Mouse (Mus musculus): ENCODE results near the gene Cdh22. TPM values are rescaled to one million over a fixed set of nuclear protein-coding genes. Genes with fewer than 3 reads are reported as not detected.

The Cdh22 gene
- polyA plus RNA-seq (2011; ENCODE audit: insufficient read length, low read depth, missing spikeins) = not detected in 2 replicates

DNA sequence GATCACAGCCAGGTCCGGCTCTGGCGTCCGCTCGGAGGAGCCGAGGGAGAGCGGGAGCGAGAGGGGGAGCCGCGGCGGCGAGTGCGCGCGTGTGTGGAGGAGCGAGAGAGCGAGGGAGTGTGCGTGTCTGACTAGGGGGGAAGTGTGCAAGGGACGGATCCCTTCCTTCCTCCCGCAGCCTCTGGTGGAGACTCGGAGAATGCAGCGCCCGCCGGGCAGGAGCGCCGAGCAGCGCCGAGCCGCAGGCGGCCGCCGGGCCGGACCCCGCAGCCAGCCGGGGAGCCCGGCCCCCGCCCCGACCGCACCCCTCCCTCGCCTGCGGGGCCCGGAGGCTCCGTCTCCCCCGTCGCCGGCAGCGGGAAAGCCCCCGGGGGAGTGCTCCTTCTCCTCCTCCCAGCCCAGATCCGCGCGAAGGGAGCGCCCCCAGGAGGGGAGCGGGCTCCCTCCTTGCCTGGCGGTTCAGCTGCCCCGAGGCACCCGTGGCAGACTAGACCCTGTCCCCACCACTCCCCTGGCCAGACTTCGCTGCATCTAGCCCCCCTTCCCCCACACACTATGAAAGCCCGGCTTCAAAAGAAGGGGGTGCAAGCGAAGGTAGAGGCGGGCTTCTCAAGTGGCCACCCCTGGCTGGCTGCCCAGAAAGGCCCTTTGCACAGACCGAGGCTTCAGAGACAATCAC is at the start of gene Cdh22:
Gene Cdh22, minus strand, starts transcription at position 241 of the 679 bp plus-strand sequence.
- no peak within 1 kb of the TSS for H3K27ac ChIP-seq (ENCODE audit: insufficient read depth, low read length)
- H3K4me3 ChIP-seq (ENCODE audit: insufficient read depth, low read length) = peak within 1 kb of the TSS; percentile 48
- H3K4me1 ChIP-seq (ENCODE audit: control insufficient read depth, insufficient read depth, low read length) = no peaks in the 10 kb centered on the region
- TF ChIP-seq CTCF (IDR thresholded peaks at IDR 0.05; ENCODE audit: borderline replicate concordance, insufficient read depth, low read length) (peak; percentile 39; the same call in 1 of the 2 replicates), POLR2A (IDR thresholded peaks at IDR 0.05; ENCODE audit: low read depth, low read length) (no peak)

DNA sequence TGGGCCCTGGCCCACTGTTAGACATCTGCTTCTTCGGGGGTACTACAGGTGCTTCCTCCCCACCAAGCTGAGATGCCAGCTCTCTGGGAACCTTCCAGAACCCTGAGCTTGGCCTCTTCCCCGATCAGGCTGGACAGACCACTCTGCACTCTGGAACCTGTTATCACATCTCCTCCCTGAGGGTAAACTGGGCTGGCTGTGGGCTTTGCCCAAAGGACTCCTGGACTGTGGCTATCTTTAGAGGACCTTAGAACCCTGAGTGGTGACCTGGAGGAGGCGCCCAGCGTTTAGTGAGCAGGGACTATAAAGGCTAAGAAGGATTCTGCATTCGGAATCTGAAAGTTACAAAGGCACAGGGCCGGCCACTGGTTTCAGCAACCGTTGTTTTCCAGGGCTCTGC is 49.7 kb upstream of the Cdh22 start:
- H3K27ac ChIP-seq (ENCODE audit: insufficient read depth, low read length) = no peak overlapping the region
- TF ChIP-seq POLR2A (IDR thresholded peaks at IDR 0.05; ENCODE audit: low read depth, low read length) (no peak), CTCF (IDR thresholded peaks at IDR 0.05; ENCODE audit: borderline replicate concordance, insufficient read depth, low read length) (no peak)
- H3K4me1 ChIP-seq (ENCODE audit: control insufficient read depth, insufficient read depth, low read length) = 0 out of 2 replicates have a peak, but pooled peaks cover 5% of the 10 kb centered on the region
- H3K4me3 ChIP-seq (ENCODE audit: insufficient read depth, low read length) = no peak overlapping the region

DNA sequence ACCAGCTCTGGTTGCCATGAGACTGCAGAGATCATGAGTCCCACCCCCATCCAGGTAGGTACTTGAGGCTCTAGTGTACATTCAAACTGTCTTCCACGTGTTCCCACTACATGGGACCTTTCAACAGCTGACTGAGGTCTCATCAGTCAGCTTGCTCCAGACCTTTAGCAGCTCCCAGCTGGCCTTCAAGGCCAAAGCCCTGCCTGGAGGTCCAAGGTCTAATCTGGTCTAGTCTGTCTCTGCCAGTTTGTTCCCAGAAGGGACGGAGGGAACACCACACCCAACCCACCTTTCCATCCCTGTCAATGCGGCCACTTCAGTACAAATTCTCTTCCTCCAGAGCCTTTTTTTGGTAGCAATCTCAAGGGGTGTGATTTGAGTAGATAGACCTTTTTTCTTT is 49.0 kb upstream of the Cdh22 start:
- TF ChIP-seq CTCF (IDR thresholded peaks at IDR 0.05; ENCODE audit: borderline replicate concordance, insufficient read depth, low read length) = no peak
- no peak overlapping the region for H3K4me3 ChIP-seq (ENCODE audit: insufficient read depth, low read length)
- H3K27ac ChIP-seq (ENCODE audit: insufficient read depth, low read length) = no peak overlapping the region
- 0 out of 2 replicates have a peak, but pooled peaks cover 5% of the 10 kb centered on the region for H3K4me1 ChIP-seq (ENCODE audit: control insufficient read depth, insufficient read depth, low read length)

DNA sequence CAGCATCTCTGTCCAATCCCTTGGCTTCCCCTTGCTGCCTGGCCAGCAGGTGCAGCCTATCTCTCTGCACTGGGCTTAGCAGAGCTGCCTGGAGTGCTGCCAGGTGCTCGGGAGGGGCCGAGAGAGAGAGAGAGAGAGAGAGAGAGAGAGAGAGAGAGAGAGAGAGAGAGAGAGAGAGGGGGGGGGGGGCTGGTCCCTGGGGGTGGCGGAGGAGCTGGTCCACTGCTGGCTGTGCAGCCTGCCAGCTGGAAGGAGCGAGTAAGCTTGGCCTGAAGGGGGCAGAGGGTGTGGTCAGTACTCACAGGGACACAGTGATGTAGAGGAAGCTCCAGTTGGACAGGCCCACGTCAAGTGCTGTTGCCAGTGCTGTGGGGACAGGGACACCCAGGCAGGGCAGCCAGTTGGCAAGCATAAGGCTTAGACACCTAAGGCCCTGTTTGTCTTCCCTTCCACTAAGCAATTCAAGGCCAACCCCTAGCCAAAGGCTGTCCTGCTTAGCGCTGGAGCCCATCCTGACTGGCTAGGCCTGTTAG is 47.2 kb upstream of the Cdh22 start:
- 0 out of 2 replicates have a peak, but pooled peaks cover 5% of the 10 kb centered on the region for H3K4me1 ChIP-seq (ENCODE audit: control insufficient read depth, insufficient read depth, low read length)
- no peak overlapping the region for H3K27ac ChIP-seq (ENCODE audit: insufficient read depth, low read length)
- TF ChIP-seq CTCF (IDR thresholded peaks at IDR 0.05; ENCODE audit: borderline replicate concordance, insufficient read depth, low read length) (no peak), POLR2A (IDR thresholded peaks at IDR 0.05; ENCODE audit: low read depth, low read length) (no peak)
- no peak overlapping the region for H3K4me3 ChIP-seq (ENCODE audit: insufficient read depth, low read length)

DNA sequence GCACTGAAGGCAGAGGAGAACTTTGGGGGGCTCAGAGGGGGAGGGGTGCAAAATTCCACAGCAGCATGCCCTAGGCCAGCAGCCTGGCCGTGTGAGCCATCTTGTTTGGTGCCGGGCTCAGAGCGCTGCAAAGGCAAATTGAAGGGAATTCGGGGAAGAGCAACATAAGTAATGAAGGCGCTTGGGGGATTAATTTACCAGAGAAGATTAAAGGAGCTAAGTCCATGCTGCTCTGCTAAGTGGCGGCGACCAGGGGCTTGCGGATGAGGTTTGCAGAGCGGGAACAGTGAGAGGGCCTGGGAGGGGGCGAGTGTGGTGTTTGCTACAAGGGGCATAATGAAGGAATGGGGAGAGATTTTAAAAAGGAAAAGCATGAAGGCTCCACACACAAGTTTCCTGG is 44.7 kb upstream of the Cdh22 start:
- TF ChIP-seq CTCF (IDR thresholded peaks at IDR 0.05; ENCODE audit: borderline replicate concordance, insufficient read depth, low read length) = no peak
- TF ChIP-seq POLR2A (IDR thresholded peaks at IDR 0.05; ENCODE audit: low read depth, low read length) = no peak

DNA sequence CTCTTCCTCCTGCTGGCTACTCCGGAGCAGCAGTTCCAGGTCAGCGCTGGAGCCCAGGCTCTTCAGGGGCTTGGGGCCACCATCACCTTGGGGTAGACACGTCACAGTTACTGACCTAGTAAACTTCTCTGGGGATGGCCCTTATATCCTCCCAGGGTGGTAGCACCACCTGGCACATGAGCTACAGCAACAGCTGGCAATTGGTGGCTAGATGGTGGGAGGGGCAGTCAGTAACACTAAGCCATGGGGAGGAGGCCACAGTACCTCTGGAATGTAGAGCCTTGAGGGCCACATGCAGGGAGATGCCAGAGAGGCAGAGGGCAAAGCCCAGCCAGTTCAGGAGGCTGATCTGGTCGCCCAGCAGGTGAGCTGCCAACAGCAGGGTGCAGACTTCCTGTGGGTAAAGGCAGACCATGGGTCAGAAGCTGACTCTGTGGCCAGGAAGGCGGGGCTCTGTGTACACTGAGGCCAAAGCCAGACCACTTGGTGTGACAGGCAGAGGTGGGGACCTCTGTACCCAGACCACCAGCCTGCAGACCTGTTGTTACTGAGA is 42.6 kb upstream of the Cdh22 start:
- Histone ChIP-seq H3K27ac (ENCODE audit: insufficient read depth, low read length) (no peak overlapping the region), H3K4me3 (ENCODE audit: insufficient read depth, low read length) (no peak overlapping the region), H3K4me1 (ENCODE audit: control insufficient read depth, insufficient read depth, low read length) (no peaks in the 10 kb centered on the region)
- no peak for TF ChIP-seq POLR2A (IDR thresholded peaks at IDR 0.05; ENCODE audit: low read depth, low read length)
- no peak for TF ChIP-seq CTCF (IDR thresholded peaks at IDR 0.05; ENCODE audit: borderline replicate concordance, insufficient read depth, low read length)

More for the DNA sequence above, 44.7 kb upstream of the Cdh22 start:
- Histone ChIP-seq H3K27ac (ENCODE audit: insufficient read depth, low read length) (no peak overlapping the region), H3K4me1 (ENCODE audit: control insufficient read depth, insufficient read depth, low read length) (no peaks in the 10 kb centered on the region), H3K4me3 (ENCODE audit: insufficient read depth, low read length) (no peak overlapping the region)

DNA sequence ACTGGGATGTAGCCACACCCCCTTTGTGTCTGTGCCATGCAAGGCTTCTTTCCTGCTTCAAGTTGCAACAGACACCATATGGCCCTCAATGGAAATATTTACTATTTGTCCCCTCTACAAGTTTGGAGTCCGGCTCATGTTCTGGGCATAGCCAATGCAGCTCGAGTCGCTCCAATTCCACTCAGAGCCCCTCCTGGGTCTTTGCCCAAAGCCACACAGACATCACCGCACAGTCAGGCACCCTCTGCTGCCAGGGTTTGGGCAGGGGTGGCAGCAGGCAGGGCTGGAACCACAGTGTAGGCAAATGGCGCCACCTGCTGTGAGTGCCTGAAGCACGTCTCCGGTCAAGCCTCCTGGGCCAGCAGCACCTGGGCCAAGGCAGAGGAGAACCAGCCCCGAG is 41.2 kb upstream of the Cdh22 start:
- Histone ChIP-seq H3K4me1 (ENCODE audit: control insufficient read depth, insufficient read depth, low read length) (no peaks in the 10 kb centered on the region), H3K27ac (ENCODE audit: insufficient read depth, low read length) (no peak overlapping the region), H3K4me3 (ENCODE audit: insufficient read depth, low read length) (no peak overlapping the region)
- TF ChIP-seq CTCF (IDR thresholded peaks at IDR 0.05; ENCODE audit: borderline replicate concordance, insufficient read depth, low read length) (peak; percentile 98), POLR2A (IDR thresholded peaks at IDR 0.05; ENCODE audit: low read depth, low read length) (no peak)

DNA sequence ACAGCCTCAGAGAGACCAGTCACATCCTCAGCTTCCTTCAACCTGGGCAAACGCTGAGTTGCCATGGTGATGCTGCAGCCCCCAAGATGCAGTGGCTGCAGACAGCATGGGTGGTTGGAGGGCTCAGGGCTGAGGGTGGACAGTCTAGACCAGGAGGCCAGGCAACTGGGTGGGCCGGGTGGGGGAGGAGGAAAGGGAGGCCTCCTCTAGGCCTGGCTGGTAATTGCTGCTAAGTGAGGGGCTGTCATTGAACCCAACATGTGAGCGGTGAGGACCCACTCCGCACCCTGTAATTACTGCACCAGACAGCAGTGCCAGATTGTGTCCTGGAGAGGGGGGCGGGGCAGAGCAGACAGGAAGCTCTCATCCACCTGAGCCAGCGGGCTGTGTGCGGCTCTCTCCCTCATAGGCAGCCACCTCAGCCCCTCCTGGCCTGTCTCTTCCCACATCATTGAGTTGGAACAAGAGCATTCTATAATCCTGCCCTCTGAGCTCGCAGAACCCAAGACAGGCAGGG is 40.5 kb upstream of the Cdh22 start:
- TF ChIP-seq POLR2A (IDR thresholded peaks at IDR 0.05; ENCODE audit: low read depth, low read length) = no peak
- no peak for TF ChIP-seq CTCF (IDR thresholded peaks at IDR 0.05; ENCODE audit: borderline replicate concordance, insufficient read depth, low read length)
- no peaks in the 10 kb centered on the region for H3K4me1 ChIP-seq (ENCODE audit: control insufficient read depth, insufficient read depth, low read length)
- H3K4me3 ChIP-seq (ENCODE audit: insufficient read depth, low read length) = no peak overlapping the region
- H3K27ac ChIP-seq (ENCODE audit: insufficient read depth, low read length) = no peak overlapping the region

DNA sequence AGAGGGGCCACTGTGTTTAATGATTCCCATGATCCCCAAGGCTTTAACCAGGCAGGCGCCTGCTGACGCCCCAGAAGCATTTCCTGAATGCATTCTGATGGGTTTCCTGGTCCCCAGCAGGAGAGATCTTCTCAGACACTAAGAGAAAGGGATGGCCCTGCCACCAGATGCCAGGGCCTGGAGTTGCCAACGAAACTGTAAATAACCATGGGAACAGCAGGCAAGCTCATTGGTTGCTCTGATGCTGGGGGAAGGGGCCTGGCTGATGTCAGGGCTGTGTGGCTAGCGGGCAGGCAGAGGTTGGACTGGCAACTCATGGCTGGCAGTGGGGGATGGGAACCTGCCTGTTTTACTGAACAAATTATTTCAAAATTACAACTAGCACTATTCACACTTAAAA is 38.9 kb upstream of the Cdh22 start:
- Histone ChIP-seq H3K27ac (ENCODE audit: insufficient read depth, low read length) (no peak overlapping the region), H3K4me1 (ENCODE audit: control insufficient read depth, insufficient read depth, low read length) (no peaks in the 10 kb centered on the region), H3K4me3 (ENCODE audit: insufficient read depth, low read length) (no peak overlapping the region)
- TF ChIP-seq POLR2A (IDR thresholded peaks at IDR 0.05; ENCODE audit: low read depth, low read length) (no peak), CTCF (IDR thresholded peaks at IDR 0.05; ENCODE audit: borderline replicate concordance, insufficient read depth, low read length) (no peak)

DNA sequence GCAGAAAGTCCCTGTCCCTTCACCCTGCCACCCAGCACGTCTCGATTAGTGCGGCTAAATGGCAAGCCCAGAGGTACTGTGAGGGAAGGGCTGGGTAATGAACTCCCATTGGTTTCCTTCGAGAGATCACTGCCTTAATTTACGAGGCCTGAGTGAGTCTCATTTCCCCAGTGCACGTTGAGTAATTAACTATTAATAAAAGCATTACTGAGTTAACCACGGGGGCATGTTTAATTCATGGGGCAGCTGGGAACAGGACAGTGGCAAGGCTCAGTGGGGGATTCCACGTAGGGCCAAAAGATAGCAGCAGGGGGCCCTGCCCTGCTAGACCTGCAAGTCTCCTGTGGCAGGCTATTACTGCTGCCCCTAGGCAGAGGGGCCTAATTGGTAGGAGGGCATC is 36.7 kb upstream of the Cdh22 start:
- TF ChIP-seq POLR2A (IDR thresholded peaks at IDR 0.05; ENCODE audit: low read depth, low read length) = no peak
- no peak for TF ChIP-seq CTCF (IDR thresholded peaks at IDR 0.05; ENCODE audit: borderline replicate concordance, insufficient read depth, low read length)
- no peak overlapping the region for H3K27ac ChIP-seq (ENCODE audit: insufficient read depth, low read length)
- H3K4me1 ChIP-seq (ENCODE audit: control insufficient read depth, insufficient read depth, low read length) = no peaks in the 10 kb centered on the region
- H3K4me3 ChIP-seq (ENCODE audit: insufficient read depth, low read length) = no peak overlapping the region
